Mouse (Mus musculus) lung, postnatal 14 days (tissue): ENCODE results near the gene Tas2r113.
"Not testable (repeated sequence)": the region's sequence is repeated elsewhere in the genome, so short reads cannot be mapped to it uniquely, and the experiment has no call there.

Experiments used
- DNase-seq: peaks from one replicate; pipeline ENCODE4 v3.0.0; 2021

Gene Tas2r113

GRCm38 (mm10) chr6:132892711-132893110 lies at the start of gene Tas2r113:
Gene Tas2r113, plus strand, starts transcription at chr6:132893011.
- no peak for DNase-seq

GRCm38 (mm10) chr6:132846842-132847241 lies 46.0 kb upstream of the Tas2r113 start, which contains the start of gene Tas2r123:
Gene Tas2r123, plus strand, starts transcription at chr6:132847142.
- no peak for DNase-seq

DNA sequence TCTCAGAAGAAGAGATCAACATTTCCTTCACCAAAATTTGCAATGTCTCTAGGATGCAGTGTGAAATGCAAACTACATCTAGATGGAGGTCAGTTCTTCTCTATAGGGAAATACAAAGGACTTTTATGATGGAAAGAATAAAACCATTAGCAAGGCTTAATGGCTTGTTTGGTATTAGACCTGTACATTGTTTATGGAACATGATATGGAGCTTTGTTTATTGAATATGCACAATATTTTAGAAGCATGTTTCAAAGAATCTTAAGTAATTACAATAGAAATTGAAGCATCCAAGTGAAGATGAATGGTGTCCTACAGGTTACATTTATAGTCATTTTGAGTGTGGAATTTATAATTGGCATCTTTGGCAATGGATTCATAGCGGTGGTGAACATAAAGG lies 37.7 kb upstream of the Tas2r113 start, which contains the start of gene Tas2r116:
TSS of gene Tas2r116 (plus strand) at position 301 of the 400 bp plus-strand sequence.
- DNase-seq = no peak

- no peak for DNase-seq
Measured at GRCm38 (mm10) chr6:132867708-132868107, 25.1 kb upstream of the Tas2r113 start, which contains the start of gene Tas2r110. Gene Tas2r110, plus strand, starts transcription at chr6:132868008.

DNA sequence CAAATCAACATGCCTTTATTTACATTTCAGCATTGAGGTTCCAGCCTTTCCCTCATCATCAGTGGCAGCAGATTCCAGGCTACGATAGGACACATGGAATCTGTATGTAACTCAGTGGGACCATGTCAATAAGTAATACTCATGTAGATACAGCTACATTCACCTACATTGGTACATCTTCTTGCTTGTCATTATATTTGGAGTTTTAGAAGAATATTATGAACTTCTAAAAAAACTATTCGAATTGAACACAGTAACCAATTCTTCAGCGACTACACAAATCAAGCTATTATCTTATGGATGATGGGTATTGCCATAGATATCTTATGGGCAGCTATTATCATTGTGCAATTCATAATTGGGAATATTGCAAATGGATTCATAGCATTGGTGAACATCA lies 16.5 kb downstream of the Tas2r113 start, which contains the start of gene Tas2r125:
TSS of gene Tas2r125 (plus strand) at position 301 of the 400 bp plus-strand sequence.
- DNase-seq = no peak

GRCm38 (mm10) chr6:132941376-132941775 lies 48.6 kb downstream of the Tas2r113 start:
- DNase-seq = not testable (repeated sequence)
